Mouse (Mus musculus): ENCODE measurements at regions not wholly inside any gene's neighbourhood (a gene's known extent, or its start where the extent isn't known, plus 50 kb on each side); places are given as distances from the start of the nearest gene placed in this dataset.
A peak's percentile ranks its signal among the peaks of the same experiment; 100 is the strongest.
"Not testable (repeated sequence)": the region's sequence is repeated elsewhere in the genome, so short reads cannot be mapped to it uniquely, and the experiment has no call there.

DNA sequence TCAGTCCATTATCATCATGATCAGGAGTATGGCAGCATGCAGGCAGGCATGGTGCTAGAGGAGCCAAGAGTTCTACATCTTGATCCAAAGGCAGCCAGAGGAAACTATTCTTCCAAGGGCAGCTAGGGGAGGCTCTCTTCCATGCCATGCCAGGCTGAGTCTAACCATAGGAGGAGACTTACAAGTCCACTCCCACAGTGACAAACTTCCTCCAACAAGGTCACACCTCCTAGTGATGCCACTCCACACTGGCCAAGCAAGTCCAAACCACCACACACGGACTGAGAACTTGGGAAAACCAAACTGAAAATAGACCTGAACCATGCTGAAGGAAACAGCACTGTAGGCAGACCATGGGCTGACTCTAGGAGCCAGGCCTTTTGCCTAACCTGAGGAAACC is 197.4 kb downstream of the Prex1 start:
- DNase-seq = no peak

DNA sequence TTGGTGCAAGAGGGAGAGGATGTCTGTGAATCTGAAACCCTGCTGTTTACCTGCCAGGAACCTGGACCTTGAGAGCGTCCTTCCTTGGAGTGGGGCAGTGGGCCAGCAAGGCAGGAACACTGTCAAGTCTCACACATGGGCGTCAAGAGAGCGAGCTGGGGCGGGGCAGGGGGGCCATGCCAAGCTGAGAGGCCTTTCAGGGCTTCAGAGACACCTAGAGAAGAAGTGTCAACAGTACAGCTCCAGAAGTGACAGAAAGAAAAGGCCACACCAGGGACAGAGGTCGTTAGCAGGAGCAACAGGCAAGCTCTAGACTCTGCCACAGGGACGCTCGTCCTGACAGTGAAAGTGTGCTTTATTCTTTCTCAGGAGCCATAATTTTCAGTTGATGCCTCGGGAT is 199.0 kb downstream of the Prex1 start:
- DNase-seq = no peak

DNA sequence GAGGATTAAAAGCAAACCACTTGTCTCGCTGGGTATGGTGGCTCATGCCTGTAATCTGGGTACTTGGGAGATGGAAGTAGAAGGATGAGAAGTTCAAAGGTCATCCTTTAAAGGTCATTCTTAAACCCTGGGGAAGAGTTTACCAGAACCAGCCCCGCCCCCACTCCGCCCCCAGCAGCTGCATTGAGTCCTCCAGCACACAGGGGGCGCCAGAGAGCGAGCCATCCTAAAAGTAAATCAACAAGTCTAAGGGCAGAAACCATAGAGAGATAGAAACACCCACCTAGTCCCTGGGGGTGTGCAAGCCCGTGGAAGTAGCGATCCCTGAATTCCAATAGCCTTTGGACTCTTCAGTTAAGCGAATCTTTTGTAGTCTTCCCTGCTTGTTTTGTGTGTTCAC is 201.1 kb downstream of the Prex1 start:
- DNase-seq = peak; percentile 63 to 67

DNA sequence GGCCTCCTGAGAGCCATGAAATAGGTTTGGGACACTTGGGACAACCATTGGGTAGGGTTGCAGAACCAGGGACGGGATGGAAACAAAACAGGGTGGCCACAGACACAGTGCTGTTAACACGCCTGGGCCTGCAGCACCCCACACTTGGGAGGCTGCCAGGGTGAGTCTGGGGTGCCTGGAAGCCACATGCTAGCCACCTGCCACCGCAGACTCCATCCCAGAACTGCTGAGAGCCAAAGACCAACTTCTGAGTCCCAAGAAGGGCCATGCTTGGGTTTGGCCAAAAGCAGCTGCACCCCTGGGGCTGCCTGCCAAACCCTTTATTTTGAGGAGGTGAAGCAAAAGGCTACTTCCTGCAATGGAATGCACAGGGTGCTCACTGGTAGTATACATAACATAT is 202.2 kb downstream of the Prex1 start:
- not testable (repeated sequence) for DNase-seq

DNA sequence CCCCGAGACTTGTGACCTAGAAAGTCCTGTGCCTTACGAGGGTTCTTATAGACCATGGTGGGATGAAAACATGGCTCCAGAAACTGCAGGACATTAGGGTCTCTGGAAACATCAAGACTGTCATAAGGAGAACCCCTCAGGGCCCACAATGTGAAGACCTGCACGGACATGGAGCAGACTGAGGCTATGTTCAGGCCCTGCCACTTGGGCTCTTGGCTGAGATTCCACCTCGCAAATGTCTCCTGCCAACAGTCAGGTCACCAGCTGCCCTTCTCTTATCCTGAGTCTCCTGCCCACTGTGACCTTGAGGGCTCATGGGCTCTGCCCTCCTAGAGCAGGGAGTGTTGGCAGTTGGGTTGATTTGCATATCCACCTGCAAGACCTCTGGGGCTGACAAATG is 202.9 kb downstream of the Prex1 start:
- no peak for DNase-seq

DNA sequence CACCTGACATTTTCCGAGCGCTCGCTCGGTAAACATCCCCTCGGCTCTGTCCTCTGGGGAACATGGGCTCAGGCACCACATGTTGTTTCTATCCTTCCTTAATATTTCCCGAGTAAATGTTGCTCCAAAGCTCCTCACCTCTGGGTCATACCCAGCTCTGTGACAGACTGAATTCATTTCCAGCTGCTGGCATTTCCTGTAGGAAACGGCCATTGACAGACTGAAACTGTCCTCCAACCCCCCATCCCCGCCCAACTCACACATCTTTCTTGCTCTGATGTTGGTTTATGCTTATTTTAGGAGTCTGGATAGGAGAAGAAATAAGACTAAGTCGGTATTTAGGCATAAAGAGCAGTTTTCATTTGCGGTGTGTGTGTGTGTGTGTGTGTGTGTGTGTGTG is 204.0 kb downstream of the Prex1 start:
- DNase-seq = no peak

DNA sequence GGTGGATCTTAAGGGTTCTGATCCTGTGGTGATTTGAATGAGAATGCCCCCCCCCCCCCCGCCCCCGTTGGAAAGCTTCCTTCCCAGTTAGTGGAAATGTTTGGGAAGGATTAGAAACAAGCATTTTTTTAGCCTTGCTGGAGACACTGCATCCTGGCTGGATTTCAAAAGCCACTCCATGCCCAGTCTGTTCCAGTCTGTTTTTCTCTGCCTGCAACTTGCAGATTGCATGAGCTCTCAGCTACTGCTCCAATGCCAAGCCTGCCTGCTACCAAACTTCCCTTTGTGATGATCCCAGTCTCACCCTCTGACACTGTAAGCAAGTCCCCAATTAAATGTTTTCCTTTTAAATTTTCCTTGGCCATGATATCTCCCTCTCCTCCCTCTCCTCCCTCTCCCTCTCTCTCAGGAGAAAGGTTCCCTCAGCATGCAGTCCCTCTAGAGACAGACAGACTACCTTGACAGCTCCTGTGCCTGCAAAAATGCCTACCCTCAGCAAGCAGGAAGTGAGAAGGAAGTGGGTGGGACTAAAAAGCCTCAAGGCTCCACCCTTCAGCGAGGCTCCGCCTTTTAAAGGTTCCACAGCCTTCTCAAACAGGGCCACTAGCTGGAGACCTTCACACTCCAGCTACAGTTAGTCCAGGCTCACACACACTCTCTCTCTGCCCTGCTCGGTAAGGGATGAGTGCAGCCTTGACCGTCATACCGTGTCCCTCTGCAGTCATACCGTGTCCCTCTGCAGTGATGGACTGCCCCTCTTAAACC is 204.8 kb downstream of the Prex1 start:
- DNase-seq = no peak

DNA sequence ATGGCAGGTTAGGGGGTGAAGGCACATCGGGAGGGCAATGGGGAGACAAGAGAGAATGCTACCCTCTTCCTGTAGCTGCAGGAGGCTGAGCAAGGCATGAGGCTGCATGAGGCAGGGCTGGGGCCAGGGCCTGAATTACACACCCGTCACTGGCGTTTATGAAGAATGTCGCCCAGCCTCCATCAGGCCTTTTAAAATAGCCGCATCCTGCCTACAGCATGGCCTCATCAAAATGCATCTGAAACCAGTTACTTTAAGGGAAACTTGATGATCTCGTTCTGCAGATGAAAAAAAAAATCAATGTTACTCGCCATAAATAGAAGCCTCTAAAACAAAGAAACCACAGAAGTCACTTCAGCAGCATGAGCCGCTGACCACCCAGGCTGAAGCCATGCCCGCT is 208.3 kb downstream of the Prex1 start:
- DNase-seq = no peak

DNA sequence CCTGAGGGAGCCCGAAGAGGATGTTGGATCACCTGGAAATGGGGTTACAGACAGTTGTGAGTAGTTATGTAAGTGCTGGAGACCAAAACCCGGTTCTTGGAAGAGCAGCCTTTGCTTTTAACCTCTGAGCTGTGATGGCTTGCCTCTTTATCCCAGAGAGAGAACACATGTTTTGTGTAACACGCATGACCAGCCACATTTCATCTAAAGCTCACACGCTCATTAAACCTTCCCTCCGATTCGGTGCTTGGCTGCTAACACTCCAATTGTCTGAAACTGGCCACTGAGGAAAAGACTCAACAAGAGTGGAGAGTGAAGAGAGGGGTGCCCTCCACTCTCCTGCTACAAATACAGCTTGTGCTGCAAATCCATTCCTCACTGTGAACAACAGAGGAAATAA is 210.0 kb downstream of the Prex1 start:
- no peak for DNase-seq

DNA sequence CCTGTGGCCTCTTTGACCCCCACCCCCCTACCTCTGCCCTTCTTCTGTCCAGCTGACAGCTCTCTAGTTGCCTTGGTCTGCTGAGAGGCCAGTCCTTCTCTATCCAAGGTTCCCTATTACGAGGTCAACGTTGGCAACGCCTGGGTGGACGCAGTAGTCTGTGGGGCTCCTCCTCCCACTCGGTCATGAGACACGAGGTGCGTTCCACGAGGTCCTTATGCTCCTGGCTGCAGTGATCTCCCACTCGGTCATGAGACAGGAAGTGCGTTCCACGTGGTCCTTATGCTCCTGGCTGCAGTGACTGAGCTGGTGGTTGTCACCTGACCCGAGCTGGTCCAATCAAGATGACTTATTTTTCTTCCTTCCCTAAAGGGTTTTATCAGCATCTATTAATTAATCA is 220.7 kb downstream of the Prex1 start:
- DNase-seq = no peak

DNA sequence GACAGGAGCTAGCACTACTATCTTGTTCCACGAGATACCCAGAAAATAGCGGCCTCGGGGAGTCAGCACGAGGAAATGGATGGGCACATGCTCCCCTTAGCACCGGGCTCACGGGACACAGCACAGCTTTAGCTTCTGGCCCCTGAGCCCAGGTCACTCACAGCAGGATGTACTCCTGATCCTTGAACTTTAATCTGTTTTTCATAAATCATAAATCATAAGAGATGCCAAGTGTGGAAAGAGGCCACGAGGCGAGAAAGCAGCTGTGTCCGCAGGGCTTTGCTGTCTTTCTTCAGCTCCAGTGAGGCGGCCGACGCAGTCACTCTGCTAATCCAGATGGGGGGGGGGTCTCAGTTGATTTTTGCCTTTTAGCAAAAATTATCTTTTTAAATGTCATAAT is 221.2 kb downstream of the Prex1 start:
- DNase-seq = no peak

DNA sequence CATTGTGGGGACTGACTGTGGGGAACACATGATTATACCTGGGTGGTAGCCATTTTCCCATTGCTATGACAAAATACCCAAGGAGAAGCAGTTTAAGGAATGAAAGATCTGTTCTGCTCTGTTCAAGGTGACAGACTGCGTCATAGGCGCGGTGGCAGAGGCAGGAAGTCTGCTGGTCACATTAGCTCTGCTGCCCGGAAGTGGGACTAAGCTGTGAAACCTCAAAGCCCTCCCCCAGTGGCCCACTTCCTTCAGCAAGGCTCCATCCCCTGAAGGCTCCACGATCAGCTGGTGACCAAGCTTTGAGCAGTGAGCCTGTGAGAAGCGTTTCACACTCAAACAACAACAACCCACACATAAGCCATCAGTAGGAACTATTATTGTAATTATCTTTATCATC is 221.8 kb downstream of the Prex1 start:
- DNase-seq = peak; percentile 57 to 59

DNA sequence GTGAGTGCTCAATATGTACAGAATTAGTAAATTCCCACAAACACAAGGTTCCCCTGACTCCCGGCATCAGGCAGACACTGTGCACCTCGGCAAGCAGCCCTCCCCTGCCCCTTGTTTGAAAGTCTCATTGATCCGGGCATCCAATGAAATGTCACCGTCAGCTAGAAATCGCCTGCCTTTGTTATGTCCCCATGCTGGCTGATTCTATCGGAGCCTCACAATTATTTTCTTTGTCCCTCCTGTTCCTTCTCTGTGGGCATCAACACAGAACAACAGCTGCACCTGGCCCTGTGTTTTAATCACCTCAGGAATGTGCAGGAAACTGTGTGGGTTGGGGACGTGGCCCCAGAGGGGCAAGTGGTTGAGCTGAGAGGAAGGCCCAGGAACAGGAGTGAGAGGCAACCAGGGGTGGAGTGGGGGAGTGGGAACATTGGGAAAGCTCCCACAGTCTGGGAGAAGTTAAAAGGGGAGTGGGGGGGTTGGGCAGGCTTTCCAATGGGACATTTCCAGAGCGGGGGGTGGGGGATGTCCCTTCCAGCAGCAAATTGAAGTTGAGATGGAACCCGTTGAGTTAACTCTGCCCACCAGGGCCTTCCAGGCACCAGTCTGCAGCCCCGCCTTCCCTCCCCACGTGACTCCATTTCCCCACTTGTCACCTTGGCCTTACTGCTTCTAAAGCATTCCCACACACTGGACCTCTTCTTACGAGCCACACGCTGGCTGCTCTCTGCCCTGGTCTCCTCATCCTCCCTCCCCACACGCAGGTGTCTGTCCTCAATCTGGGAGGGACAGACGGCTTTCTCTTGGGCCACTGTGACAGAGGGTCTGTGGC is 224.4 kb downstream of the Prex1 start:
- DNase-seq = no peak

DNA sequence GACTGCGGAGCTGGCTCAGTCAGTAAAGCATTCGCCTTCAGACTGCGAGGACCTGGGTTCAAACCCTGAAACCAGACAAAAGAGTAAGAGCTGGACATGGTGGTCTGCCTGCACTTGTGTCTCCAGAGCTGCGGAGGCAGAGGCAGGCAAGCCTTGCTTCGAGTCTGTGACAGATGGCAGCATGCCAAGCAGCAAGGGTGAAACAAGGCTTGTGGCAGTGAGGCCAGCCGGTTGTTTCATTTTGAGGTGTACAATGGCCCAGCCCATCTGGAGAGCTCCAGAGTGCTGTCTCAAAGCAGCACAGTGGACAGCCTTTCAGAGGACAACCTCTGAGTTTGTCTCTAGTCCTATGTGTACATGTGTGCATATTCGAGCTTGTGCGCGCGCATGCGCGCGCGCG is 225.9 kb downstream of the Prex1 start:
- DNase-seq = no peak

DNA sequence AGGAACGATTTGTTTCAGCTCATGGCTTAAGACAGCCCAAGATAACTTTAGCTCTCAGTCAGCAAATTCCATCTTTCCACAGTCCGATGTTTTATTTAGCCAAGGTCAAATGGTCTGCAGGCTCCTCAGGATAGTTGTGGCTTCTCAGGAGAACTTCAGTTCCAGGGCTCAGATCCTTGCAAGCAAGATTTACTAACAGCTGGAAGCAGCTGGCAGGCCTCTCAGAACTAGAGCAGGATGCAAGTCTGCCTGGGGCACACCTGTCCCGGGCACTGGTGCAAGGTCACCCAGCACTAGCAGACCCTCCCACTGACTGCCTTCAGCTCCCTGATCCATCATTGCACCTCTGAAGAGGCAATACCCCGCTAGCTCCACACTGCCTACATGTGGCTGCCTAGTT is 227.8 kb downstream of the Prex1 start:
- DNase-seq = no peak

DNA sequence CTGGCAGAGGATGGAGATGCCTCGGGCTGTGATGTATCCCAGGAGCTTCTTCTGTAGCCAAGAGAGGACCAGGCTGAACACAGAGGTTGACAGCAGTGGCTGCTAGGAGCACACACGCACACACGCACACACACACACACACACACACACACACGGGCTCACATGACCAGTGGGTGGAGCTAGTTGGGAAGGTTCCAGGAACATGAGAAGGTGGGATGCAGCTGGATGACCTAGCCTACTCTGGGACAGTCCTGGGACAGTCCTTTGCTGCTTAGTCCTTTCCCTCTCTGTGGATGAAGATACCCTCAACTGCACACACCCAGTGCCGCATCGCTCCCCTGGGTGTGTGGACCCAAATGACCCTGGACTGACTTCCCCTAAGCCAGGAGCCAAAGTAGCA is 228.3 kb downstream of the Prex1 start:
- DNase-seq = no peak

DNA sequence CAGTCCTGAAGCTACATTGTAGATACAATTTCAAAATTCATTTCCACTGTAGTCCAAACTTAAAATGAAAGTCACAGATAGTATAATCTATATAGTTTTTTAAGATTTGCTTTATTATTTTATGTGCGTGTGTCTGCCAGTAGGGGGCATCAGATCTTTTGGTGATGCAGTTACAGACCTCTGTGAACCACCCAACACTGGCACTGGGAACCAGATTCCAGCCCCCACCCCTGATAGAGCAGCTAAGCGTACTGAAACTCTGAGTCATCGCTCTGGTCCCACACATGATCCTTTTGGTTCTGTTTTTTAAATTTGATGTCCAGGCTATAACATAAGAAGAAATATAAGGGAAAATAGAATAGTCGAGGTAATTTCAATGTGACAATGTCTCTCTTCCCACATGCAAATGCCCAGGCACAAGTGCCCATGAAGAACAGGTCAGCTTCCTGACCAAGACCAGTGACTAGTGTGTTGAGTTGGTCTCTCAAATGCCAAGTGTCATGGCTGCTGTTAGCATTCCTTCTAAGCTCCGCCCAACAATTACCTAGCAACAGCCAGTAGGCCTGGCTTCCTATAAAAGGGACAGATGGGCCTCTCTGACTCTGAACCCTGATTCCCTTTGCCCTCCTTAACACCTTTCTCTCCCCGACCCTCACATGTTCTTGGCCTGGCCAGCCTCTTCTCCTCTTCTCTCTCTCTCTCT is 229.9 kb downstream of the Prex1 start:
- DNase-seq = no peak

DNA sequence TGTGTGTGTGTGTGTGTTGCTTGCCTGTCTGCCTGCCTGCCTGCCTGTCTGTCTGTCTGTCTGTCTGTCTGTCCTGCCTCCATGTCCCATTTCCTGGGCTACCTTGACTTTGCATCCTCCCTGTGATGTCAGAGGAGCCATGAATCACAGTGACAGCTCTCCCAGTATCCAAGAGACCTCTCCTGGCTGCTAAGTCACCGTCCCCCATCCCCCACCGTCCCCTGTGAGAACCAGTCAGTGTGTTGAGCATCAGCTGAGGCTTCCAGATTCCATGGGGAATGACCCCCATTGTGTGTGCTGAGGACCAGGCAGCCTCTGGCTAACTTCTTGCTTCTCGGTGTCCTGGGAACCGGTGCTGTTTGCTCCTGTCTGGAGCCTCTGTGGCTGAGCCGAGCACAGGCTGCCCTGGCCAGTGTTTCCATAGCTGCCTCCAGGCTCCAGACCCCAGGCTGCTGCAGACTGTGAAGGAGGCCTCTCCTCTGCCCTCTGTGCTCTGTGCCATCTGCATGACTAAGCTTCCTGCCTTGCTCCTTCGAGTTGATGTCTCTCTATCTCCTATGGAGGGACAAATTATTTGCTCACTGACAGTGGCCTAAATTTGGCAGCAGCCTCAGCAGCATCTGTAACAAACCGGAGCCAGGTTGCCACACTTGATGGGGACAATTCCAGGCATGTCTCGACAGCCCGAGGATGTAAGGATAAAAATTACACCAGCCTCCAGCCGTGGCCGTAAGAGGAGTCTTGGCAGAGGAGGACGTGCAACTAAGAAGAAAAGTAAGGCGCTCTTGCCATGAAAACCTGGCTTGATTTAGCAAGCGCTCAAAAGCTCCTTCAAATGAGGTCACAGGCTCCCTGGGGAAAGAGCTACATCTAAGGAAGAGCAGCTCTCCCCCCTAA is 230.7 kb downstream of the Prex1 start:
- no peak for DNase-seq

DNA sequence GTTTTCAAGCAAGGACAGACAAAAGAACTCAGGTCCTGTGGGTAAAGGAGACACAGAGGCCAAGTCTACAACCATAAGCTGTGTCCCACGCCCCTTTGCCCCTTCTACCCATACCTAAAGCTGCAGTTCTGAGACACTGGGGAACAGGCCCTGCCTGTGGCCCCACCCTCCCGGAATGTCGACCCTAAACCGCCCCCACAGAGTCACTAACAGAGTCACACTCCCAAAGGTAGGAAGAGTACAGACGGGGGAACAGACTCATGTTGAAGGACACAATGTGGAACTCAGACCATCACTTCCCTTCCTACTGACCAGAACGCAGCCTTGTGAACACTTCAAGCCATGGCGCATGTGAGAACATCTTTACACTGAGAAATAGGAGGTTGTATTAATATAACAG is 231.9 kb downstream of the Prex1 start:
- no peak for DNase-seq

DNA sequence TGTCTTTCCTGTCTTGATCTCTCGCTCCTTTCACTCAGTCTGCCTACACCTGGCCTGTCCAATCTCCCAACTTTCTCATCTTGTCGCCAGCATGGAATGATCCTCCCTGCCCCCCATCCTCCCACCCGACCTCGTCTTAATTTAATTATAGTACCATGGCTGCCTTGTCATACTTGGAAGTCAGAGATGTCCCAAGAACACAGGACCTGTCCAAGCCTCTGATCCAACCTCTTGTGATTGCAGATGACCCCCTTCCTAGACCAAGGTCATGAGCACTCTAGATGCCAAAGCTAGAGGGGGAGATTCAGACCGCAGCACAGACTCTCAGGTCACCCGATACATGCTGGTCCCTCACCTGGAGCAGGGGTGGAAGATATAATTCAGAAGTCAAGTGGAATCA is 232.3 kb downstream of the Prex1 start:
- no peak for DNase-seq

DNA sequence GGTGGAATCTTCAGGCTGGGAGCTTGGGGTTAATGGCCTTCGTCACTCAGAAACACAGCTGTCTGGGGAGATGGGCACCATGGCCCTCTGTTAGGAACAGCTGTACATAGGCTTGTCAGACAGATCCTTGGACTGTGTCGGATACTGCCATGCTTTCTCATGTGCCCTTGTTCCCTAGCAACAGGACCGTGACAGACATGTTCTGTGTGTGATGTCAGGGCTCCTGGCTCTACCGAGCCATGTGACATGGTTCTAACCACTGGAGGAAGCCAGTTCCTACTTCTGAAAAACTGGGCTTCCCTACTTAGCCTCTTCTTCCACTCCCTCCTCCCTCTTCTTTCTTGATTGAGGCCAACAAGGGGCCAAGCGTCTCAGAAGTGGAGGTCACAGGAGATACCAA is 232.7 kb downstream of the Prex1 start:
- DNase-seq = no peak

DNA sequence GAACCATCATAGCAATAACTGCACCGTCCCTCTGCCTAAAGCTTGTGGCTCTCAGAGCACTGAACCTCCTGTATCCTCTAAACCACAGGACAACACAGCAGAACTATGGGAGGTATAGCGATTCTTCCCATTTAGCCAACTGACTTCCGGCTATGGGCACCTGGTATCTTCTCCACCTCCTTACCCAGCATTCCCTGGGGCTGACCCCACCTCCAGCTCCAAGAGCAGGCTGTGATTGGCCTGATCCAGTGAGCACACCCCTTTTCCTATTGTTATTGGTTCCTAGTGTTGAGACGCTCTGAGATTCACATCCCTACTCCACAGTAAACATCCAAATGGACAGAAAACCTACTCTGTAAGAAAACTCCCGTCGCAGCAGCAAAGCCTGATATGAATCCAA is 236.7 kb downstream of the Prex1 start:
- no peak for DNase-seq

DNA sequence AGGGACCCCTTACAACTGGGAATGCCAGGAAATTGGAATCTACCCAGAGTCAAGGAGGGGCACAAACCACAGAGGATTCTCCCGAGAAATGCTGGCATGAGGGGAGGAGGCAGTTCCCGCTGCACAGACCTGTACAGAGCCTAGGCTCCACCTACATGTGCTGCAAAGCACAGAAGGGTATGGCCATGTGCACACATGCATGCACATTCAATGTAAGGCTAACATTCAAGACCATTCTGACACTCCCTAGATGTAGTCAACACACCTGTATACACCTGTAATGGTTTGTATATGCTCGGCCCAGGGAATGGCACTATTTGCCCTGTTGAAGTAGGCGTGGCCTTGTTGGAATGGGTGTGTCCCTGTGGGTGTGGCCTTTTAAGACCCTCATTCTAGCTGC is 238.0 kb downstream of the Prex1 start:
- DNase-seq = no peak
